Mouse (Mus musculus) forebrain, embryonic 16.5 days (tissue): ENCODE measurements at regions not wholly inside any gene's neighbourhood (a gene's known extent, or its start where the extent isn't known, plus 50 kb on each side); places are given as distances from the start of the nearest gene placed in this dataset.

Experiments
- ATAC-seq: fragments of 200-750 bp; cut with Nextera tagmentation; 2 replicates; pipeline ENCODE4 v1.8.0; 2017; ENCODE audit warnings: mild to moderate bottlenecking, moderate library complexity
- H3K27ac ChIP-seq: fragments of 300-500 bp; sonication (generic); 2 replicates; pipeline ENCODE4 v1.5.1; 2014; ENCODE audit warnings: low read length, control low read depth
- H3K27me3 ChIP-seq: fragments of 300-500 bp; sonication (generic); replicated peaks from 2 replicates; pipeline ENCODE4 v1.6.1; 2014; ENCODE audit warnings: low read length; ENCODE audit not compliant: control insufficient read depth, insufficient read depth
- H3K36me3 ChIP-seq: fragments of 300-500 bp; sonication (generic); 2 replicates; pipeline ENCODE4 v1.6.1; 2014; ENCODE audit not compliant: control insufficient read depth, insufficient read depth
- H3K4me1 ChIP-seq: fragments of 300-500 bp; sonication (generic); replicated peaks from 2 replicates; pipeline ENCODE4 v1.6.1; 2014; ENCODE audit warnings: low read length; ENCODE audit not compliant: control insufficient read depth, insufficient read depth
- H3K4me2 ChIP-seq: fragments of 300-500 bp; sonication (generic); 2 replicates; pipeline ENCODE4 v1.6.1; 2014; ENCODE audit warnings: mild to moderate bottlenecking, low read length, control low read depth
- H3K4me3 ChIP-seq: fragments of 300-500 bp; sonication (generic); replicated peaks from 2 replicates; pipeline ENCODE4 v1.5.1; 2014; ENCODE audit warnings: mild to moderate bottlenecking, low read length, control low read depth
- H3K9ac ChIP-seq: fragments of 300-500 bp; sonication (generic); replicated peaks from 2 replicates; pipeline ENCODE4 v1.6.1; 2014; ENCODE audit warnings: low read depth, low read length, control low read depth
- H3K9me3 ChIP-seq: fragments of 300-500 bp; sonication (generic); 2 replicates; pipeline ENCODE4 v1.6.1; 2016; ENCODE audit warnings: low read length; ENCODE audit not compliant: control insufficient read depth
- WGBS: fragments of 180-500 bp; shearing (Covaris S2); extraction: QIAGEN DNeasy Blood & Tissue Kit; methylation state at CpG from one replicate; pipeline ENCODE4 v1.1.7; 2014; 5-methylcytosine and 5-hydroxymethylcytosine counted together

DNA sequence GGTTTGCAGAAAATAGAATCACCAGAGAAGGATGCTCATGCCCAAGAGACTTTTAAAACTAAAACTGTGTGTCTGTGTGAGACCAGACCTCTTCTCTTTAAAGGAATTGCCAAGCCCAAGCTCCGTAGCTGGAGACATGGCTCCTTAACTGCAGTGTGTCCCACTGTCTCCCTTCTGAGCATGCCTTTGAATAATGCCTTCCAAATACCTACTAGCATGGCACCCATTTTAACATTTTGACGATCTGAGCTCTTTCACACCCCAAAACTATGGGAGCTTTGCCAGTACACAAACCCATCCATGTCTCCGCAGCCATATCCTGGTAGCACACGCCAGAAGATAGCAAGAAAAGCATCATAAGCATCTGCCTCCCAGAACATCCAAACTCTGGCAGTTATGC, 143.9 kb downstream of the Fam124b start:
- H3K27me3 ChIP-seq = no peaks in the 10 kb centered on the region
- ATAC-seq = peak; percentile 40; the same call in 1 of the 2 replicates
- no peaks in the 10 kb centered on the region for H3K36me3 ChIP-seq
- H3K4me1 ChIP-seq = no peaks in the 10 kb centered on the region
- H3K9me3 ChIP-seq = no peaks in the 10 kb centered on the region
- WGBS = 89% methylated on average over 4 of the region's 4 CpGs
- no peak overlapping the region for H3K4me3 ChIP-seq
- no peak overlapping the region for H3K9ac ChIP-seq
- no peak overlapping the region for H3K27ac ChIP-seq
- no peak overlapping the region for H3K4me2 ChIP-seq

DNA sequence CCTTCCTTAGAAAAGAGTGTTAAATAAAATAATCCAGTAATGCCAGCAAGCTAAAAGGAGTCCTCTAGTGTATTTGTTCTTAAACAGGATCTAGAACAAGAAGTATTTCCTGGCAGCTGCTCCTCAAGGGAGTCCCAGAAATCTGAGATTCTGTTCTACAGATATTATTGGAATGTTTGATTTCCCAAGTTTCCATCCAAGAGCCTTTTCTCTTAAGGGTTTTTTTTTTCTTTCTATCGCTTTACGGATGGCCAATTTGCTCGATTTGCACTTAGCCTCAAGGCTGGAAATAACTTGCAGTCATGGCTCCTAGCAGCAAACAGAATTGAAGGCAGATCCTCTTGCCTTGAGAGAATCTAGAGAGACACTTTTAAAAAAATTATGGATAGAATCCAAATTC, 144.3 kb downstream of the Fam124b start:
- Histone ChIP-seq H3K9me3 (no peaks in the 10 kb centered on the region), H3K4me3 (no peak overlapping the region), H3K27ac (no peak overlapping the region), H3K4me1 (no peaks in the 10 kb centered on the region), H3K36me3 (no peaks in the 10 kb centered on the region), H3K9ac (no peak overlapping the region), H3K27me3 (no peaks in the 10 kb centered on the region), H3K4me2 (no peak overlapping the region)
- ATAC-seq = no peak
- WGBS = 90% methylated on average over 3 of the region's 3 CpGs

DNA sequence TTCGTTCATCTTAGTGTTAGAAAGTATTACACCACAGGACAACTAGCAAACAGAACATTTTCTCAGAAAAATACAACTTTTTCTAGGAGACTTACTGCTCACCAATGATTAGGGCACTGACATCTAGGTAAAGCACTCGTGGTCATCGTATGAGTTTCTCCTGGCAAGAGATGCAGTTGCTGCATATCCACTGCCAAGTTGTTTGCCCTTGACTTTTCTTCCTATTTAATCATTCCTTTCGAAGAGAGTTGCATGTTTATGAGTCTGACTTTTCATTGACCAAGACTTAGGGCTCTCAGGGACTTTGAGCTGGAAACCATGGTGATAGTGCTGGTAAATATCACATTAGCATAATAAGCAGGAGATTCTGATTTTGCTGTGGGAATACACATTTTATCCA, 149.1 kb downstream of the Fam124b start:
- H3K4me3 ChIP-seq = no peak overlapping the region
- no peak overlapping the region for H3K9ac ChIP-seq
- WGBS = 85% methylated on average over 4 of the region's 4 CpGs
- no peak overlapping the region for H3K4me2 ChIP-seq
- no peak overlapping the region for H3K27ac ChIP-seq
- H3K36me3 ChIP-seq = no peaks in the 10 kb centered on the region
- H3K4me1 ChIP-seq = no peaks in the 10 kb centered on the region
- no peak for ATAC-seq
- no peaks in the 10 kb centered on the region for H3K9me3 ChIP-seq
- H3K27me3 ChIP-seq = no peaks in the 10 kb centered on the region

DNA sequence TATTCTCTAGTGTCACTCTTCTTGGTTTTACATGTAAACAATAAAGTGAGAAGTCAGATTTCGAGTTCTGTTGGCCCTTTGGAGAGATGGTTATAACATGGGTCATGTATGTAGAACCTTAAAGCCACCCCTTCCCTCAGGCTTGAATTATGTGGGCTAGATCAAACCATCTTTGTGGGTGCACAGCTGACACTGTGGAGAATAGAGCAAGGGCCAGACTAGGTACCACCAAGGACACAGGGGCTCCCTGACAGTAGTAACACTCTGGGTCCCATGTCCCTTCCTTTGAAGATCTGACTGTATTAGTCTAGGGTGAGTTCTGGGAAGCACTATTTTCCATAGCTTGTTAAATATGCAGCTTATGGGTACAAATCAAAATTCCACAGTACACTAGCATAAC, 156.2 kb downstream of the Fam124b start:
- Histone ChIP-seq H3K27me3 (no peaks in the 10 kb centered on the region), H3K4me2 (no peak overlapping the region), H3K27ac (no peak overlapping the region), H3K4me1 (no peaks in the 10 kb centered on the region), H3K9ac (no peak overlapping the region), H3K36me3 (no peaks in the 10 kb centered on the region), H3K9me3 (no peaks in the 10 kb centered on the region), H3K4me3 (no peak overlapping the region)
- ATAC-seq = no peak
- 69% methylated on average over 1 of the region's 1 CpGs for WGBS

DNA sequence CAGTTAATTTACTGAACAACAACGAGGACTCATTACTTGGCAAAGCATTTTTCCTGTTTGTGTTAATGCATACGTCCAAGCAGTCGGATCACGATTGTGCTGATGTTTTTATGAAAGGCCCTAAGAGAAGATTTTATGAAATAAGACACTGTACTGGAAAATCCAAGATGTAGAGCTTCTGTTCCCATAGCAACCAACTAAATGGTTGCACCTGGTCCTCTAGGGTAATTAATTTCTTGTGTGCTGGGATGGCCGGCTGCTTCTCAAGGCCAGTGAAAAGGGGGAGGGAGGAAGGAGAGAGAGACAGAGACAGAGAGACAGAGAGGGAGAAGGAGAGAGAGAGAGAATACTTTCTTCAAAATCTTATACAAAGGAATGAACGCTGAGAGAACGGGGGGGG, 156.6 kb downstream of the Fam124b start:
- Histone ChIP-seq H3K36me3 (no peaks in the 10 kb centered on the region), H3K4me3 (no peak overlapping the region), H3K27me3 (no peaks in the 10 kb centered on the region), H3K9ac (no peak overlapping the region), H3K4me1 (no peaks in the 10 kb centered on the region), H3K27ac (no peak overlapping the region), H3K4me2 (no peak overlapping the region), H3K9me3 (no peaks in the 10 kb centered on the region)
- ATAC-seq = no peak
- WGBS = 46% methylated on average over 7 of the region's 7 CpGs

DNA sequence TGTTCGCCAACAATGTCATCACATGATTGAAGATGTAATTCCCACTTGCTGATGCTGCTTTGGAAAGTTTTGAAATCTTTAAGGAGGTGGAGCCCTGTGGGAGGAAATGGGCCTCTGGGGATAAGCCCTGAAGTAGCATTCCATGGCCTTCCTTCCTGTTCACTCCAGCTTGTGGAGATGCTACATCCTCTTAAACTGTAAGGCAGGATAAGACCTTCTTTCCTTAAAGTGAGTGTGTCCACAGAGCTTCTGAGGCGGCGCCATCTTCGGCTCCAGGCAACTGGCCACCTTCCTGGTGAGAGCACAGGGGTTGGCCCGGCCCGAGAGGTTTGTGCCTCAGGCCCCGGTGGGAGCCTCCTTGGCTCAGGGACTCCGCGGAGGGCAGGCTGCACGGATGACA, 173.1 kb downstream of the Fam124b start:
- H3K9me3 ChIP-seq = no peaks in the 10 kb centered on the region
- WGBS = 85% methylated on average over 10 of the region's 10 CpGs
- no peak overlapping the region for H3K27ac ChIP-seq
- H3K27me3 ChIP-seq = no peaks in the 10 kb centered on the region
- no peak overlapping the region for H3K4me2 ChIP-seq
- no peaks in the 10 kb centered on the region for H3K36me3 ChIP-seq
- no peaks in the 10 kb centered on the region for H3K4me1 ChIP-seq
- no peak overlapping the region for H3K9ac ChIP-seq
- ATAC-seq = no peak
- no peak overlapping the region for H3K4me3 ChIP-seq

DNA sequence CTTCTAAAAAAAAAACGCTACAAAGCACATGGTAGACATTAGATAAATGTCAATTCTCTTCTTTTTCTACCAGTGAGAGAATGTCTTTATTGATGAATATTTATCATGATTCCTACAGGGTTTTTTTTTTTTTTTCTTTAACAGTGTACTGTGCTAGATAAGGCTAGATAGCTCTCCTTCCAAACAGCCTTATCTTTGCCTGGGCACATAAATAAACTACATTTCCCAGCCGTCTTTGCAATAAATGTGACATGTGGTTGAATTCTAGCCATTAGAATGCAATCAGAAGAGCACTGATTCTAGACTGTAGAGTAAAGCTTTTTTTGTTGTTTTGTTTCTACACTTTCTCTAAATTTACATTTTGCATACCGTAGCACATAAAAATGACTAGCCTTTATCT, 177.9 kb downstream of the Fam124b start:
- H3K9me3 ChIP-seq = no peaks in the 10 kb centered on the region
- no peaks in the 10 kb centered on the region for H3K4me1 ChIP-seq
- H3K9ac ChIP-seq = no peak overlapping the region
- no peak overlapping the region for H3K4me2 ChIP-seq
- no peak overlapping the region for H3K27ac ChIP-seq
- no peaks in the 10 kb centered on the region for H3K36me3 ChIP-seq
- 88% methylated on average over 3 of the region's 3 CpGs for WGBS
- H3K4me3 ChIP-seq = no peak overlapping the region
- peak; percentile 57; the same call in 1 of the 2 replicates for ATAC-seq
- H3K27me3 ChIP-seq = peaks cover 3% of the 10 kb centered on the region; the same call in 1 of the 2 replicates

DNA sequence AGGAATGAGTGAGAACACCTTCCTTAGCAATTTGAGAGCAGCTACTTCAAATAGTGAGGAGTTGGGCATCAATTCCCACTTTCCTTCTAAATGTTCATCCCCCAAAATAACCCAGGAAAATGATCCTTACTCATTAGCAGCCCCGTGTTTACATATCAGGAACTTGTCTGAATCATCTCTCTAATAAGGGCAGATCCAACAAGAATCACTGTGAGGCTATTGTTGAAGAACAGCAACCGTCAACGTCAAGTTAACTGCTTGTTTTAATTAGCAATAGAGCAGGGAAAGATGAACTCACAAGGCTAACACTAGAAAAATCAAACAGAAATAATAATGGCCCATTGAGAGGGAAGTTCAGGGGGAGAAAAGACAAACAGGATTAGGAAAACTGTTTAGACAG, 178.4 kb downstream of the Fam124b start:
- no peaks in the 10 kb centered on the region for H3K36me3 ChIP-seq
- H3K4me2 ChIP-seq = no peak overlapping the region
- no peak overlapping the region for H3K9ac ChIP-seq
- H3K4me1 ChIP-seq = no peaks in the 10 kb centered on the region
- no peak overlapping the region for H3K27ac ChIP-seq
- WGBS = 25% methylated on average over 3 of the region's 3 CpGs
- no peaks in the 10 kb centered on the region for H3K9me3 ChIP-seq
- peaks cover 3% of the 10 kb centered on the region; the same call in 1 of the 2 replicates for H3K27me3 ChIP-seq
- ATAC-seq = no peak
- no peak overlapping the region for H3K4me3 ChIP-seq

DNA sequence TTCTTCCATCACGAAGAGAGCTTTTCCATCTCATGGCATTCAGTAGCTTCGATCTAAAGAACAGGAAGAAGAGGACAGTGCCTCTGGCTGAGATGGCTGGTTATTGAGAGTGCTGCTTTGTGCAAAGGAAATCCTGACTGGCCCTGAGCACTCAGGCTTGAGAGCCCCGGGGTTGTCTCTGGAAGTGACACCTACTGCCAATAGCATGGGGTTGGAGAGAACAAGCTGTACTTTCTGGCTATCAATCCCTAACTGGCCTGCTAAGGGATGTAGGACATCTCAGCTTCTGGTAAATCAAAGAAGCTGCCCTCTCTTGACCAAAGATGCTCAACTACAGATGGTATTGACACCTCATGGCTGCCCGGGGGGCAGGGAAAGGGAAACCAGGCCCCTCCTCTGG, 178.2 kb upstream of the Serpine2 start:
- H3K9ac ChIP-seq = no peak overlapping the region
- no peak overlapping the region for H3K4me3 ChIP-seq
- H3K27ac ChIP-seq = no peak overlapping the region
- H3K4me1 ChIP-seq = no peaks in the 10 kb centered on the region
- no peaks in the 10 kb centered on the region for H3K36me3 ChIP-seq
- no peak overlapping the region for H3K4me2 ChIP-seq
- H3K27me3 ChIP-seq = peaks cover 3% of the 10 kb centered on the region; the same call in 1 of the 2 replicates
- H3K9me3 ChIP-seq = no peaks in the 10 kb centered on the region
- no peak for ATAC-seq
- 87% methylated on average over 4 of the region's 4 CpGs for WGBS

DNA sequence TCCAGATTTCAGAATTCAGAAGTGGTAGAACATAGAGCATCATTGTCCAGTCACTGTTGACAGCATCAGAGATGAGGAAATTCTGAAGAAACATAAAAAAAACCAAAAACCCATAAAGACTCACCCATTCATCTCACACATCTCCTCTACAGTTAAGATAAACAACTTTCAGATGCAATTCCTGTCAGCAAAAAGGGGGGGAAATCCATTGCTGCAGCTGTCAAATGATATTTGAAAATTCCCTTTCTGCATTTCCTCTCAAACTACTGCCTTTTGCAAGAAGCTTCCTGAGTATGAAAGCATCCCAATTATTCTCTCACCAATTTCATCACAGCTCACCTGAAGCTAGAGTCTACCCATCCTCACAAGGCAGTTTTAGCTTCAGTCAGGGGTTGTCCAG, 177.1 kb upstream of the Serpine2 start:
- H3K27ac ChIP-seq = no peak overlapping the region
- no peak overlapping the region for H3K9ac ChIP-seq
- no peaks in the 10 kb centered on the region for H3K36me3 ChIP-seq
- H3K9me3 ChIP-seq = no peaks in the 10 kb centered on the region
- H3K4me3 ChIP-seq = no peak overlapping the region
- no peak overlapping the region for H3K4me2 ChIP-seq
- peaks cover 3% of the 10 kb centered on the region; the same call in 1 of the 2 replicates for H3K4me1 ChIP-seq
- ATAC-seq = no peak
- H3K27me3 ChIP-seq = peaks cover 3% of the 10 kb centered on the region; the same call in 1 of the 2 replicates
